In the genomic region with DNA sequence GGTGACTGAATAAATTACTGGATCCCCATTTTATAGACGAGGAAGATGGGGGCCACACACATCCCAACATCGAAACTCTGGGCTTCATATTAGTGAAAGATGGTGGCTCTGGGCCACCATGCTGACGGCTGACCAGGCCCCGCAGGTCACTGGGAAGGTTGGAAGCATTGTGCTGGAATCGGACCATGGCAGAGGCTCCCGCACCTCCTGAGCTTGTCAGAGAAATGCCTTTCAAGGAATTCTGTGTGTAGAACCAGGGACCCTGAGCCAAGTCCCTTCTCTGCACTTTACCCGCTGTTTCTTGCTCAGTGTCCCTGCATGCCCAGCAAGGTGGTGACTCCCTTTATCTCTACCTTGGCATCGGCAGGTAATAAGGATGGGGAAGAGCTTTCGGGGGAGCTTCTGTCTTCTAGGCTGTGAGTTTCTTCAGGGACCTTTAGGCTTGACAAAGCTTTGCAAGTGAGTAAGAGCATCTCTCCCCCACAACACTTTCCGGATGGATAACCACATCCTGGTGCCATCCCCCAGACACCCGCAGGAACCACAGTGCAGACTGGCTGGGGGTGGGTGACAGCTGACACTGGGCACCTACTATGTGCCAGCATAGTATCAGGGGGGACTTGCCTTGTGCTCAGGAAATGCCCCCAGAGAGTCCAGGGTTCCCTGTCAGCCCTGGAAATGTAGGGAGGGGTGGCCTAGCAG, we compare ENCODE assay signal across 20 mouse cellular contexts. TPM values are rescaled to one million over a fixed set of nuclear protein-coding genes. Genes with fewer than 3 reads are reported as not detected.
DNase-seq lines count a peak whose midpoint lies in the region; ATAC-seq and TF ChIP-seq lines count a peak whose summit lies in the region.
"Had no signal": no experiment of that assay in that cellular context is flagged by ENCODE, and none has a peak within 500 bp of the region (broad histone marks: within the 10 kb centered on the region; RNA-seq: fewer than 3 reads in every experiment).

No protein-coding gene starts in this region.

- no peak for TF ChIP-seq CTCF in cerebellum, adult 2 months (IDR thresholded peaks at IDR 0.05; ENCODE audit: borderline replicate concordance, insufficient read depth, low read depth, low read length)
- TF ChIP-seq CTCF in hindbrain, postnatal 0 days (IDR thresholded peaks at IDR 0.05; ENCODE audit: low read depth), result no peak

- peaks cover 48% of the 10 kb centered on the region for H3K4me1 ChIP-seq in cerebellum, adult 2 months (ENCODE audit: control insufficient read depth, insufficient read depth, low read length)
- H3K4me1 ChIP-seq in hindbrain, postnatal 0 days (ENCODE audit: insufficient read depth, low read length), result peaks cover 3% of the 10 kb centered on the region

- WGBS in cerebellum, adult 2 months, result 16% methylated on average over 11 of the region's 11 CpGs
- WGBS in hindbrain, postnatal 0 days, result 76% methylated on average over 11 of the region's 11 CpGs

- no peaks in the 10 kb centered on the region for H3K27me3 ChIP-seq in cerebellum, adult 2 months (ENCODE audit: control insufficient read depth, insufficient read depth, low read length)
- no peaks in the 10 kb centered on the region for H3K27me3 ChIP-seq in myocyte (ENCODE audit: control insufficient read depth, insufficient read depth, insufficient read length)
- H3K27me3 ChIP-seq in hindbrain, postnatal 0 days (ENCODE audit: insufficient read depth, low read length), result no peaks in the 10 kb centered on the region

- H3K27ac ChIP-seq in cerebellum, adult 2 months (ENCODE audit: insufficient read depth, low read length), result peak overlapping the region; percentile 29
- H3K27ac ChIP-seq in hindbrain, postnatal 0 days, result no peak overlapping the region
- H3K27ac ChIP-seq: embryonic facial prominence, embryonic 15.5 days; gastrocnemius, adult 2 months; limb, embryonic 10.5 days; liver, embryonic 13.5 days had no signal

- no peak for ATAC-seq in hindbrain, postnatal 0 days
- ATAC-seq: forebrain, embryonic 14.5 days had no signal

- H3K79me2 ChIP-seq in myocyte (ENCODE audit: control insufficient read depth, insufficient read depth), result no peaks in the 10 kb centered on the region

- no peak overlapping the region for H3ac ChIP-seq in myocyte (ENCODE audit: control insufficient read depth, insufficient read length)

- no peaks in the 10 kb centered on the region for H3K36me3 ChIP-seq in myocyte (ENCODE audit: control insufficient read depth, insufficient read depth)
- H3K36me3 ChIP-seq in hindbrain, postnatal 0 days (ENCODE audit: insufficient read depth, low read length), result no peaks in the 10 kb centered on the region
- H3K36me3 ChIP-seq: embryonic facial prominence, embryonic 15.5 days; limb, embryonic 10.5 days; liver, embryonic 13.5 days had no signal

- DNase-seq in cerebellum, adult 2 months, result peak; percentile 55 to 62
- no peak for DNase-seq in cerebellum, postnatal 4 days (ENCODE audit: low spot score in 2 of 2)
- peak; percentile 38 to 55 for DNase-seq in right cerebral cortex, adult 2 months (ENCODE audit: low spot score in 2 of 2)
- no peak for DNase-seq in right cerebral cortex, postnatal 14 days
- no peak for DNase-seq in urinary bladder, postnatal 36 days (ENCODE audit: low spot score in 2 of 2)
- no peak for DNase-seq in heart, adult 8-10 months (ENCODE audit: low spot score)
- DNase-seq in hindbrain, postnatal 0 days (ENCODE audit: low spot score), result no peak
- DNase-seq: heart, adult 18-20 months; liver, embryonic 13.5 days; lung, postnatal 10 days had no signal

- no peak for TF ChIP-seq POLR2A in cerebellum, adult 2 months (IDR thresholded peaks at IDR 0.05; ENCODE audit: borderline replicate concordance, insufficient read depth, low read length)
- TF ChIP-seq POLR2A in myocyte (IDR thresholded peaks at IDR 0.05; ENCODE audit: insufficient read length, low read depth), result no peak

- no peak overlapping the region for H3K9ac ChIP-seq in hindbrain, postnatal 0 days (replicated peaks; ENCODE audit: low read length)
- H3K9ac ChIP-seq: embryonic facial prominence, embryonic 15.5 days; liver, embryonic 13.5 days had no signal

- peak overlapping the region; percentile 79 for H3K4me2 ChIP-seq in myocyte (ENCODE audit: low read depth)
- no peak overlapping the region for H3K4me2 ChIP-seq in hindbrain, postnatal 0 days (ENCODE audit: low read depth, low read length)
- H3K4me2 ChIP-seq: liver, embryonic 13.5 days had no signal

- peak overlapping the region; percentile 74 for H3K4me3 ChIP-seq in cerebellum, adult 2 months (replicated peaks; ENCODE audit: insufficient read depth, low read depth, low read length)
- H3K4me3 ChIP-seq in myocyte, result peak overlapping the region; percentile 37
- H3K4me3 ChIP-seq in hindbrain, postnatal 0 days (ENCODE audit: low read length), result no peak overlapping the region
- H3K4me3 ChIP-seq: gastrocnemius, adult 2 months had no signal

- no peaks in the 10 kb centered on the region for H3K9me3 ChIP-seq in hindbrain, postnatal 0 days (ENCODE audit: low read length)
- H3K9me3 ChIP-seq: embryonic facial prominence, embryonic 15.5 days; limb, embryonic 10.5 days; liver, embryonic 13.5 days had no signal

TF ChIP-seq in myocyte, 11 proteins besides CTCF, POLR2A, EP300 and RAD21:
- peak in 2 of 3 experiments; percentile 58 to 95 for TF ChIP-seq MYOD1 (IDR thresholded peaks at IDR 0.05; ENCODE audit: control insufficient read depth in 1 of 3, insufficient read length in 2 of 3, low read depth in 2 of 3)
- no peak for TF ChIP-seq REST (IDR thresholded peaks at IDR 0.05; ENCODE audit: insufficient read depth, insufficient read length)
- TF ChIP-seq TCF3 (IDR thresholded peaks at IDR 0.05; ENCODE audit: insufficient read length, low read depth), result no peak
- TF ChIP-seq MYOG (IDR thresholded peaks at IDR 0.05; ENCODE audit: control insufficient read depth in 1 of 3, insufficient read depth in 1 of 3, insufficient read length in 2 of 3, low read depth in 2 of 3), result peak in 2 of 3 experiments; percentile 40 to 84

RNA-seq across cellular contexts. Expression of gene Syt12, which starts 1.9 kb away (rescaled TPM):
- 82.4 and 104 TPM in 2 replicates for polyA plus RNA-seq in cerebellum, adult 2 months (2012; rRNA removed)
- polyA plus RNA-seq in myocyte (2012; fragmentation: generic; extraction: Trizol), result 22.3 TPM
- total RNA-seq in heart, adult 8-10 months (2022), result 10 to 100 TPM in 1 of 4 experiments, 1 to 10 TPM in 3; 4.2 to 13.5 (median 6.1) TPM
- 46.2 and 54.5 TPM in 2 replicates for total RNA-seq in hindbrain, postnatal 0 days (2014; rRNA removed)
- 9.0 and 9.9 TPM in 2 replicates for polyA plus RNA-seq in hindbrain, postnatal 0 days (2015; fragmentation: Nextera tagmentation; extraction: Ambion mirVana)

RNA-seq across cellular contexts. Expression of gene 2010003K11Rik, which starts 23.0 kb away (rescaled TPM):
- polyA plus RNA-seq in cerebellum, adult 2 months (2012; rRNA removed), result not detected in 2 replicates
- polyA plus RNA-seq in myocyte (2012; fragmentation: generic; extraction: Trizol), result 0.05 TPM
- total RNA-seq in heart, adult 8-10 months (2022), result not detected
- total RNA-seq in hindbrain, postnatal 0 days (2014; rRNA removed), result not detected in 2 replicates
- polyA plus RNA-seq in hindbrain, postnatal 0 days (2015; fragmentation: Nextera tagmentation; extraction: Ambion mirVana), result 0.13 TPM in 1 of 2 replicates, not detected in the other
- total RNA-seq: gastrocnemius, adult 2 months; layer of hippocampus, postnatal 10 days had no signal
- polyA plus RNA-seq: cortical plate, adult 2 months; embryonic facial prominence, embryonic 15.5 days; forebrain, embryonic 14.5 days; heart, postnatal 0 days; hindbrain, embryonic 16.5 days; limb, embryonic 10.5 days; liver, embryonic 13.5 days; midbrain, embryonic 16.5 days had no signal

RNA-seq across cellular contexts. Expression of gene Pcx, which starts 34.9 kb away (rescaled TPM):
- polyA plus RNA-seq in cerebellum, adult 2 months (2012; rRNA removed), result 59.7 and 61.4 TPM in 2 replicates
- 16.3 TPM for polyA plus RNA-seq in myocyte (2012; fragmentation: generic; extraction: Trizol)
- 10 to 100 TPM; 38.8 to 58.2 (median 43.9) TPM for total RNA-seq in heart, adult 8-10 months (2022)
- total RNA-seq in hindbrain, postnatal 0 days (2014; rRNA removed), result 82.6 and 84.0 TPM in 2 replicates
- 50.5 and 53.6 TPM in 2 replicates for polyA plus RNA-seq in hindbrain, postnatal 0 days (2015; fragmentation: Nextera tagmentation; extraction: Ambion mirVana)

RNA-seq across cellular contexts. Expression of gene Rhod, which starts 36.1 kb away (rescaled TPM):
- polyA plus RNA-seq in cerebellum, adult 2 months (2012; rRNA removed), result 9.9 and 10.5 TPM in 2 replicates
- polyA plus RNA-seq in myocyte (2012; fragmentation: generic; extraction: Trizol), result 51.1 TPM
- 1 to 10 TPM; 5.1 to 6.7 (median 5.8) TPM for total RNA-seq in heart, adult 8-10 months (2022)
- 3.5 and 7.2 TPM in 2 replicates for total RNA-seq in hindbrain, postnatal 0 days (2014; rRNA removed)
- polyA plus RNA-seq in hindbrain, postnatal 0 days (2015; fragmentation: Nextera tagmentation; extraction: Ambion mirVana), result 5.2 and 5.7 TPM in 2 replicates

Comparison
In these comparisons a context has a peak if more than half of its experiments do, and no peak if none do; other contexts are left out.
1. DNase-seq: peak in cerebellum, adult 2 months (2 of 2) and right cerebral cortex, adult 2 months (2 of 2); none in cerebellum, postnatal 4 days (0 of 2), right cerebral cortex, postnatal 14 days (single experiment), urinary bladder, postnatal 36 days (0 of 2), heart, adult 8-10 months (single experiment) and hindbrain, postnatal 0 days (single experiment).